24 mouse cellular contexts compared by ENCODE assay signal in the genomic region with DNA sequence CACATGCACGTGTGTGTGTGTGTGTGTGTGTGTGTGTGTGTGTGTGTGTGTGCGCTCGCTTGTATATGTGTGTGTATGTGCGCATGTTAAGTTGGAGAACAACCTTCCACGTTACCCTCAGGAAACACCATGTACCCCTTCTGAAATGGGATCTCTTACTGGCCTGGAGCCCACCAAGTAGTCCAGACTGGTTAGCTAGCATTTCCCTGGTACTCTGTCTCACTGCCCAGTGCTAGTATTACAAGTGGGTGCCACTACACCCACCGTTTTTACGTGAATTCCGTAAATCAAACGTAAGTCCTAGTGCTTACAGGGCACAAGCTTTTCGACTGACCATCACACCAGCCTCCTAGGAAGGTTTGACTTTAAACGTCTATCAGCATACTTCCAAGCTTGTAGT.
DNase-seq lines count a peak whose midpoint lies in the region; ATAC-seq and TF ChIP-seq lines count a peak whose summit lies in the region.
"Had no signal": no experiment of that assay in that cellular context is flagged by ENCODE, and none has a peak within 500 bp of the region (broad histone marks: within the 10 kb centered on the region; RNA-seq: fewer than 3 reads in every experiment).

No protein-coding gene starts in this region.

- no peak overlapping the region for H3K4me3 ChIP-seq in gastrocnemius, adult 2 months
- no peak overlapping the region for H3K4me3 ChIP-seq in limb, embryonic 11.5 days (ENCODE audit: low read depth, low read length)
- no peak overlapping the region for H3K4me3 ChIP-seq in limb, embryonic 10.5 days
- no peak overlapping the region for H3K4me3 ChIP-seq in midbrain, embryonic 10.5 days
- no peak overlapping the region for H3K4me3 ChIP-seq in midbrain, embryonic 15.5 days
- H3K4me3 ChIP-seq: embryonic facial prominence, embryonic 12.5 days; embryonic facial prominence, embryonic 15.5 days; forebrain, embryonic 12.5 days; forebrain, embryonic 15.5 days; hindbrain, embryonic 10.5 days; hindbrain, embryonic 13.5 days had no signal

- peak; percentile 34 for DNase-seq in gastrocnemius, adult 2 months
- DNase-seq in gastrocnemius, postnatal 10 days: no peak
- DNase-seq in limb, embryonic 11.5 days (ENCODE audit: low spot score): peak; percentile 19
- DNase-seq in limb, embryonic 10.5 days (ENCODE audit: low spot score): no peak
- peak; percentile 1 for DNase-seq in midbrain, embryonic 10.5 days (ENCODE audit: low spot score)
- DNase-seq in ovary, adult 18-20 months (ENCODE audit: low spot score): no peak
- DNase-seq: adrenal gland, postnatal 10 days; adrenal gland, postnatal 36 days; B cell, adult 2 months; cerebellum, adult 18-20 months; cerebellum, adult 9-10 months; gastrocnemius, postnatal 36 days; heart, postnatal 36 days had no signal

- no peaks in the 10 kb centered on the region for H3K27me3 ChIP-seq in limb, embryonic 11.5 days (ENCODE audit: control insufficient read depth, insufficient read depth, low read length)
- no peaks in the 10 kb centered on the region for H3K27me3 ChIP-seq in limb, embryonic 10.5 days (ENCODE audit: low read depth, poor library complexity, severe bottlenecking)
- no peaks in the 10 kb centered on the region for H3K27me3 ChIP-seq in midbrain, embryonic 10.5 days (ENCODE audit: low read depth, poor library complexity, severe bottlenecking)
- H3K27me3 ChIP-seq in midbrain, embryonic 15.5 days (replicated peaks): no peaks in the 10 kb centered on the region
- H3K27me3 ChIP-seq: embryonic facial prominence, embryonic 12.5 days; embryonic facial prominence, embryonic 15.5 days; forebrain, embryonic 12.5 days; forebrain, embryonic 15.5 days; hindbrain, embryonic 13.5 days; Patski had no signal

- H3K9ac ChIP-seq in limb, embryonic 11.5 days (ENCODE audit: low read length): no peak overlapping the region
- H3K9ac ChIP-seq in midbrain, embryonic 15.5 days: no peak overlapping the region
- H3K9ac ChIP-seq: embryonic facial prominence, embryonic 12.5 days; embryonic facial prominence, embryonic 15.5 days; forebrain, embryonic 12.5 days; forebrain, embryonic 15.5 days; hindbrain, embryonic 13.5 days had no signal

- H3K36me3 ChIP-seq in limb, embryonic 11.5 days (ENCODE audit: control insufficient read depth, insufficient read depth, low read length): peaks cover 2% of the 10 kb centered on the region; the same call in 1 of the 2 replicates
- peaks cover 37% of the 10 kb centered on the region for H3K36me3 ChIP-seq in limb, embryonic 10.5 days
- H3K36me3 ChIP-seq in midbrain, embryonic 10.5 days: no peaks in the 10 kb centered on the region
- no peaks in the 10 kb centered on the region for H3K36me3 ChIP-seq in midbrain, embryonic 15.5 days (replicated peaks)
- H3K36me3 ChIP-seq: forebrain, embryonic 12.5 days; forebrain, embryonic 15.5 days; G1E; hindbrain, embryonic 13.5 days had no signal

- no peak overlapping the region for H3K27ac ChIP-seq in gastrocnemius, adult 2 months
- no peak overlapping the region for H3K27ac ChIP-seq in limb, embryonic 11.5 days (replicated peaks; ENCODE audit: low read depth, low read length)
- no peak overlapping the region for H3K27ac ChIP-seq in limb, embryonic 10.5 days
- no peak overlapping the region for H3K27ac ChIP-seq in midbrain, embryonic 10.5 days (replicated peaks)
- no peak overlapping the region for H3K27ac ChIP-seq in midbrain, embryonic 15.5 days
- H3K27ac ChIP-seq: embryonic facial prominence, embryonic 15.5 days; forebrain, embryonic 12.5 days; forebrain, embryonic 15.5 days; hindbrain, embryonic 10.5 days; hindbrain, embryonic 13.5 days had no signal

- ATAC-seq in limb, embryonic 11.5 days (ENCODE audit: insufficient number of reproducible peaks, low FRiP score, low TSS enrichment, low read depth): no peak
- no peak for ATAC-seq in midbrain, embryonic 15.5 days (replicated peaks)
- ATAC-seq: forebrain, embryonic 15.5 days; hindbrain, embryonic 16.5 days; Patski had no signal

- intact Hi-C loops in gastrocnemius, adult 2 months (cut with DNase I): loop anchor here (5.0 kb wide), 1 partner anchor 40 kb away; no protein-coding TSS in a partner anchor

- 89% methylated on average over 11 of the region's 11 CpGs for WGBS in limb, embryonic 11.5 days
- WGBS in limb, embryonic 10.5 days: 92% methylated on average over 11 of the region's 11 CpGs
- 91% methylated on average over 11 of the region's 11 CpGs for WGBS in midbrain, embryonic 10.5 days
- 90% methylated on average over 11 of the region's 11 CpGs for WGBS in midbrain, embryonic 15.5 days

- no peak overlapping the region for H3K4me2 ChIP-seq in limb, embryonic 11.5 days (ENCODE audit: low read depth, severe bottlenecking)
- H3K4me2 ChIP-seq in midbrain, embryonic 15.5 days: no peak overlapping the region
- H3K4me2 ChIP-seq: embryonic facial prominence, embryonic 12.5 days; embryonic facial prominence, embryonic 15.5 days; forebrain, embryonic 12.5 days; forebrain, embryonic 15.5 days; heart, embryonic 11.5 days; hindbrain, embryonic 13.5 days had no signal

- no peaks in the 10 kb centered on the region for H3K4me1 ChIP-seq in limb, embryonic 11.5 days (ENCODE audit: control insufficient read depth, insufficient read depth, low read length)
- peaks cover 10% of the 10 kb centered on the region for H3K4me1 ChIP-seq in limb, embryonic 10.5 days
- 0 out of 2 replicates have a peak, but pooled peaks cover 5% of the 10 kb centered on the region for H3K4me1 ChIP-seq in midbrain, embryonic 10.5 days
- H3K4me1 ChIP-seq in midbrain, embryonic 15.5 days: peaks cover 9% of the 10 kb centered on the region

- H3K9me3 ChIP-seq in limb, embryonic 11.5 days (ENCODE audit: control insufficient read depth, low read length): no peaks in the 10 kb centered on the region
- no peaks in the 10 kb centered on the region for H3K9me3 ChIP-seq in limb, embryonic 10.5 days (replicated peaks)
- H3K9me3 ChIP-seq in midbrain, embryonic 10.5 days (replicated peaks): no peaks in the 10 kb centered on the region
- no peaks in the 10 kb centered on the region for H3K9me3 ChIP-seq in midbrain, embryonic 15.5 days
- H3K9me3 ChIP-seq: embryonic facial prominence, embryonic 12.5 days; embryonic facial prominence, embryonic 15.5 days; forebrain, embryonic 12.5 days; forebrain, embryonic 15.5 days; G1E; hindbrain, embryonic 10.5 days; hindbrain, embryonic 13.5 days had no signal

- TF ChIP-seq CTCF in gastrocnemius, adult 2 months (IDR thresholded peaks at IDR 0.05): no peak

Comparison
In these comparisons a context has a peak if more than half of its experiments do, and no peak if none do; other contexts are left out.
1. DNase-seq: peak in gastrocnemius, adult 2 months (single experiment), limb, embryonic 11.5 days (single experiment) and midbrain, embryonic 10.5 days (single experiment); none in gastrocnemius, postnatal 10 days (single experiment), limb, embryonic 10.5 days (single experiment) and ovary, adult 18-20 months (single experiment).